Mouse (Mus musculus): ENCODE measurements around the gene Mbd6. TPM values are rescaled to one million over a fixed set of nuclear protein-coding genes. Genes with fewer than 3 reads are reported as not detected.

The Mbd6 gene
- 100 to 1,000 TPM in 25 of 26 experiments, 10 to 100 TPM in 1; 84.5 to 264 (median 195) TPM for total RNA-seq (2018; cell fraction: chromatin; rRNA removed)
- total RNA-seq (2018; cell fraction: cytosol; rRNA removed), result 10 to 100 TPM; 24.6 to 53.2 (median 34.6) TPM
- total RNA-seq (2018; cell fraction: nucleus; rRNA removed), result 100 to 1,000 TPM in 24 of 26 experiments, 10 to 100 TPM in 2; 88.1 to 233 (median 149) TPM
- 13.5 to 25.4 TPM (median 19.5 TPM) in 3 replicates for polyA plus RNA-seq (2018)

DNA sequence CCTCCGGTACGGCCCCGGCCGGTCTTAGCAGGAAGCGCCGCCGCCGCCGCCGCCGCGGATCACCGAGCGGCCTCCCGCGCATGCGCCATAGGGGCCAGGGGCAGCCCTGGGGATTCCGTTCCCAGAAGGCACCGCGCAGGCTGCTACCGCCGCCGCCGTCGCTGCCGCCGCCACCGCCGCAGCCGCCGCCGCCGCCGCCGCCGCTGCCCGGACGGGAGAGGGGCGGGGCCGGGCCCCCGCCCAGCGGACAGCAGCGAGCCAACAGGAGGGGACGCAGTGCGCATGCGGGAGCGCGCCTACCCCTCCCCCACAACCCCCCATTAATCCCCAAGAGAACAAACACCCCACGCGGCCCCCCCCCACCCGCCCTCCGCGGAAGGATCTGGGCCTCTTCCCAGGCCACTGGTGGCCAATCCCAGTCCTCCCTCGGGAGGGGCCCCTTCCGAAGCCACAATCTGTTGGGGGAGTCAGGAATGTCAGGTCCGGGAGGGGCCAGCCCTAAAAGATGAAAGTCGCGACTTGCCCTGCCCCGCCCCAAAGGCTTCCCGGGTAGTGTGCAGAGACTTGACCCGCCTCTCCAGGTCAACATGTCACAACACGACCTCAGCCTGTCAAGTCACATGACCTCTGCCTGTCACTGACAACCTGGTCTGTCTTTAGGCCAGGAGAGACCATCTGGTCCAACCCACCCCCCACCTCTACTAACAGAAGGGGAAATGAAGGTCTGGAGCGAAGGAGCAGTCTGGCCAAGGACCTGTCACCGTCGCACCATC lies at the start of gene Mbd6:
Mbd6 (minus strand) TSS at position 219 of the 773 bp plus-strand sequence.
- H3K79me2 ChIP-seq (ENCODE audit: inconsistent target), result peaks cover 76% of the 10 kb centered on the region
- 2% methylated on average over 42 of the region's 65 CpGs for WGBS (ENCODE audit: missing documents)
- H3K4me3 ChIP-seq (ENCODE audit: inconsistent target), result peak within 1 kb of the TSS; percentile 82
- H3K36me3 ChIP-seq (ENCODE audit: inconsistent target), result peaks cover 28% of the 10 kb centered on the region; the same call in 1 of the 2 replicates
- H3K27ac ChIP-seq, result peak within 1 kb of the TSS; percentile 99

DNA sequence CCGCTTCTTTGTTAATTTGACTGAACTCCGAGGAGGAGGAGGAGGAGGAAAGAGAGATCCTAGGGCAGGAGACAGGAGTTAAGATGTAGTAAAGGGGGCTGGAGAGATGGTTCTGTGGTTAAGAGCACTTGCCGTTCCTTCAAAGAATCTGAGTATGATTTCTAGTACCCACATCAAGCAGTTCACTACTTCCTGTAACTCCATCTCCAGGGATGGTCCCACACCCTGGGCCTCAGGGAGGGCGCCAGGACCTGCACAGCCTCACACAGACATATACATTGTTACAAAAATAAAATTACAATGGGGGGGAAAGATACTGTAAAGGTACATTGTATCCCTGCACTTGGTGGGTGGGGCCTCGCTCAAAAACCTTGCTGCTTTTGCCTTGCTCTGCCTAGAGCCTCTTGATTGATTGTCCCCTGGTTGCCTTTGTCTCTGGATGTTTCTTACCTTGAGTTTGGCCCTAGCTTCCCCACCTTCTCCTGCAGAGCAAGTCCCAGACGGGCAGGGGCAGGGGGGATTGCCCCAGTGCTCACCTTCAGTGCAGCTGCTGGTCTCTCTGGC lies 48.8 kb upstream of the Mbd6 start:
- Histone ChIP-seq H3K36me3 (ENCODE audit: inconsistent target) (no peaks in the 10 kb centered on the region), H3K79me2 (ENCODE audit: inconsistent target) (no peaks in the 10 kb centered on the region), H3K27ac (no peak overlapping the region), H3K4me3 (ENCODE audit: inconsistent target) (no peak overlapping the region)
- 71% methylated on average over 6 of the region's 6 CpGs for WGBS (ENCODE audit: missing documents)

DNA sequence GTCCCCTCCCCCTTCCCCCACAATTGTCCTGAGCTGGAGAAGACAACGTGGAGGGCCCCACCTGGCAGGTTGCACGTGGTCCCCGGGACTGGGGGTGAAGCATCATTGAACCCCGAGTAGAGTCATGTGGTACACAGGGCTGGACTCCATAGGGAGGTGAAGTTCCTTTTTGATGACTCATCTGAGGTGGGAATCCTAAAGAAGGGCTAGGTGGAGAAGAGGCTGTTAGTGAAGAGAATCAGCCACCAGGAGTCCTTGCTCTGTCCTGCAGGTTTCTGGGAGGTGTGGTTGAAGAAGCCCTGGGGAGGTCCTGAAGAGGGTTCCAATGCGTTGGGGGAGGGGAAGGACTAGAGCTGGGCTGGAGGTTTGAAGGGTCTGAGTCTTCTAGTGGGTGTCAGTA lies 48.1 kb upstream of the Mbd6 start:
- WGBS (ENCODE audit: missing documents), result 53% methylated on average over 5 of the region's 5 CpGs
- Histone ChIP-seq H3K27ac (no peak overlapping the region), H3K36me3 (ENCODE audit: inconsistent target) (no peaks in the 10 kb centered on the region), H3K4me3 (ENCODE audit: inconsistent target) (no peak overlapping the region), H3K79me2 (ENCODE audit: inconsistent target) (no peaks in the 10 kb centered on the region)

DNA sequence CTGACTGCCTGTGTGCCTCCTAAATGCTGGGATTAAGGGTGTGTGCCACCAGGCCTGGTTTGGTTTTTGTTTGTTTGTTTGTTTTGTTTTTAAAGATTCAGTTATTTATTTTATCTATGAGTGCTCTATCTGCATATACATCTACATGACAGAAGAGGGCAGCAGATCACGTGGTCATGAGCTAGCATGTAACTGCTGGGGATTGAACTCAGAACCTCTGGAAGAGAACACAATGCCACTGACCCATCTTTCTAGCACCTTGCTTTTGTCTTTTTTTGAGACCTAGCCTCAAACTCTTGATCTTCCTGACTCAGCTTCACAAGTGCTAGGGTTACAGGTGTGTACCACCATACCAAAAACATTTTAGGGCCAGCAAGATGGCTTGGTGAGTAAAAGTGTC lies 46.5 kb upstream of the Mbd6 start:
- Histone ChIP-seq H3K27ac (no peak overlapping the region), H3K36me3 (ENCODE audit: inconsistent target) (peaks cover 3% of the 10 kb centered on the region; the same call in 1 of the 2 replicates), H3K79me2 (ENCODE audit: inconsistent target) (no peaks in the 10 kb centered on the region), H3K4me3 (ENCODE audit: inconsistent target) (no peak overlapping the region)
- 50% methylated on average over 1 of the region's 1 CpGs for WGBS (ENCODE audit: missing documents)

DNA sequence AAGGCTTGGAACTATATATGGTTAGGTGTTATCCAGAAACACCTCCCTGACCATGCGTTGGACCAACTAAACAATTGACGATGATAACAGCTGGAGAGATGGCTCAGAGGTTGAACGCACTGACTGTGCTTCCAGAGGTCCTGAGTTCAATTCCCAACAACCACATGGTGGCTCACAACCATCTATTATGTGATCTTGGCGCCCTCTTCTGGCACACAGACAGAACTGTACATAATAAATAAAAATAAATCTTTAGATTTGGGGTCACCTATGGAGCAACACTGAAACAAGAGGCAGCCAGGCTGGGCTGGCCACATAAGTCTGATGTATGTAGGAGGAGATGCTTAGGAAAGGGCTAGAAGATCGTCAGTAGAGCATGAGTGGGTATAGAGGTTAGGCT lies 44.3 kb upstream of the Mbd6 start:
- WGBS (ENCODE audit: missing documents), result 68% methylated on average over 4 of the region's 5 CpGs

DNA sequence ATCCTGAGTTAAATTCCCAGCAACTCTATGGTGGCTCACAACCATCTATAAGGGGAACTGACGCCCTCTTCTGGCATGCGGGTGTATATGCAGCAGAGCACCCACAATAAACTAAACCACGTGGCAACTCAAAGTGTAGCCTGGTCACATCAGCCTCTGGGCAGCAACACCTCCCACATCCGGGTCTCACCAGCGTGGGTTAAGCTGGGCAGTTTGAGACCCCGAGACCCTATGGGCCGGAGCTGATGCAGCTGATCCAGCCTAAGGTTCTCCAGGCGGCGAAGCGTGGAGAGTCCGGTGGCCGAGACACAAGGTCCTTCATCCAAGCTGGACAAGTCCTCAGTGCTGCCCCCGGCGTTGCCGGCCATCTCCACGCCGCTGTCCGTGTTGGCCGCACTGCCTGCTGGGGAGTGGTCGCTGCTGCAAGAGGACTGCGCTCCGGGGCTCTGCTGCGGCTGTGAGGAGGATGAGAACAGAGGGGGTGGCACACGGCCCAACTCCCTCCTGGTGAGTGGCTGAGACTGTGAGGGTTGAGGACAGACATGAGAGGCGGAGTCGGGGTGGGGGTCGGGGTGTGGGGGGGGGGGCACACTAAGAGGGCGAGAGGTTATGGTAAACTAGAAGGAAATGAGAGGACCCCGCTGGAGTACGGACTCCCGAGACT lies 43.5 kb upstream of the Mbd6 start:
- Histone ChIP-seq H3K27ac (no peak overlapping the region), H3K79me2 (ENCODE audit: inconsistent target) (no peaks in the 10 kb centered on the region), H3K36me3 (ENCODE audit: inconsistent target) (peaks cover 32% of the 10 kb centered on the region; the same call in 1 of the 2 replicates), H3K4me3 (ENCODE audit: inconsistent target) (no peak overlapping the region)
- WGBS (ENCODE audit: missing documents), result 46% methylated on average over 30 of the region's 31 CpGs

More for the DNA sequence above, 44.3 kb upstream of the Mbd6 start:
- Histone ChIP-seq H3K27ac (no peak overlapping the region), H3K36me3 (ENCODE audit: inconsistent target) (peaks cover 24% of the 10 kb centered on the region; the same call in 1 of the 2 replicates), H3K4me3 (ENCODE audit: inconsistent target) (no peak overlapping the region), H3K79me2 (ENCODE audit: inconsistent target) (no peaks in the 10 kb centered on the region)

DNA sequence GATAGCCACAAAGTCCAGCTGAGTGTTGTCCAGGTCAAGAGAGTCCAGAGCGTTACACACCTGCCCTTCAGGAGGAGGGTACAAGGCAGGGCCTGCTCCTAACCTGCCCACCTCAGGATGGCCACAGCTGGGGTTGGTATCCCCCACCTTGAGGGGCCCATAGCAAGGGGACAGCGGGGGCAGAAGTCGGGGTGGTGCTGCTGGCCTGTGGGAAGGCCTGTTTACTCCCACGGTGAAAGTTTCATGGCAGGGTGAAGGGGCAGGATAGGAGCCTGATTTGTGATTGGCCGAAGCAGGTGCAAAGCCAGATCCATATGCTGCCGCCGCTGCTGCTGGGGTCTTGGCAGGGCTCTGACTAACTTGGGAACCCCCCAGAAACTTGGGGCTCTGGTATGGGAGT lies 41.4 kb upstream of the Mbd6 start:
- no peaks in the 10 kb centered on the region; the same call in 1 of the 2 replicates for H3K79me2 ChIP-seq (ENCODE audit: inconsistent target)
- 94% methylated on average over 7 of the region's 7 CpGs for WGBS (ENCODE audit: missing documents)
- no peak overlapping the region for H3K4me3 ChIP-seq (ENCODE audit: inconsistent target)
- no peak overlapping the region for H3K27ac ChIP-seq
- H3K36me3 ChIP-seq (ENCODE audit: inconsistent target), result peaks cover 45% of the 10 kb centered on the region; the same call in 1 of the 2 replicates

DNA sequence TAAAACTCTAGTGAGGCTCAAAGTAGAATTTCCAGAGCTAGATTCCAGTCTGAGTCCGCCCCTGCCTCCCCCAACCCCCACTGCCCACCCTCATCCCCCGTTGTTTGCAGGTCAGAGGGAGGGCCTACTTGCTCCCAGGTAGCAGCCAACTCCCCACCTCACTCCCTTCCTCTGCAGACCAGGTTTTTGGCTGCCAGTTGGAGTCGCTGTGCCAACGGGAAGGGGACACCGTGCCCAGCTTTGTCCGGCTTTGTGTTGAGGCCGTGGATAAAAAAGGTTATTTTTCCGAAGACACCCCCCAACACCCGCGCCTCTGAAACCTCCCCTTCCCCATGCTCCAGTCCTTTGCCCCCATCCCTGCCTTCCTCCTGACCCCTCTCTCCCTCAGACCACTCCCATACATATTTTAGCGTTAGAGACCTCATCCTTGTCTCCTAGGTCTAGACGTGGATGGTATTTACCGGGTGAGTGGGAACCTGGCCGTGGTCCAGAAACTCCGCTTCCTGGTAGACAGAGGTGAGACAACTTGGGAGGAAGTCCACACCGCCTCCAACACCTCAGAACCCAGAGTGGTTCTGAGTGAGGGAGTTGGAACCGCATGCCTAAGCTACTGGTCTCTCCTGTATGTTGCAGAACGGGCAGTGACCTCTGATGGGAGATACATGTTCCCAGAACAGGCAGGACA lies 38.8 kb upstream of the Mbd6 start:
- 88% methylated on average over 16 of the region's 18 CpGs for WGBS (ENCODE audit: missing documents)
- H3K4me3 ChIP-seq (ENCODE audit: inconsistent target), result no peak overlapping the region
- no peak overlapping the region for H3K27ac ChIP-seq
- H3K36me3 ChIP-seq (ENCODE audit: inconsistent target), result peaks cover 45% of the 10 kb centered on the region; the same call in 1 of the 2 replicates
- peaks cover 13% of the 10 kb centered on the region for H3K79me2 ChIP-seq (ENCODE audit: inconsistent target)

DNA sequence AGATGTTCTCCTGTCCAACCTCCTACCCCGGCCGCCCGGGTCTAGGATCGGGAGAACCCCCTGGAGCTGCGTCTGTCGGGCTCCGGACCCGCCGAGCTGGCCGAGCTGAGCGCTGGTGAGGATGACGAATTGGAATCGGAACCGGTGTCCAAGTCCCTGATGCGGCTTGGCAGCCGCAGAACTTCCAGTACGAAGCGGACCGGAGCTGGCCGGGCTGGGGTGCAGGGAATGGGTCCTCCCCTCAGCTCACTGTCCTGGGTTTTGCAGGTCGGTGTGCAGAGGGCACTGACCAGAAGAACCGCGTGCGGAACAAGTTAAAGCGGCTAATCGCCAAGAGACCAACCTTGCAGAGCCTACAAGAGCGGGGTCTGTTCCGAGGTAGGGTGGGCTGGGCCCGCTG lies 38.0 kb upstream of the Mbd6 start:
- Histone ChIP-seq H3K4me3 (ENCODE audit: inconsistent target) (no peak overlapping the region), H3K27ac (no peak overlapping the region), H3K36me3 (ENCODE audit: inconsistent target) (peaks cover 45% of the 10 kb centered on the region; the same call in 1 of the 2 replicates), H3K79me2 (ENCODE audit: inconsistent target) (peaks cover 13% of the 10 kb centered on the region)
- 90% methylated on average over 14 of the region's 29 CpGs for whole genome bisulfite sequencing (ENCODE audit: missing documents)

DNA sequence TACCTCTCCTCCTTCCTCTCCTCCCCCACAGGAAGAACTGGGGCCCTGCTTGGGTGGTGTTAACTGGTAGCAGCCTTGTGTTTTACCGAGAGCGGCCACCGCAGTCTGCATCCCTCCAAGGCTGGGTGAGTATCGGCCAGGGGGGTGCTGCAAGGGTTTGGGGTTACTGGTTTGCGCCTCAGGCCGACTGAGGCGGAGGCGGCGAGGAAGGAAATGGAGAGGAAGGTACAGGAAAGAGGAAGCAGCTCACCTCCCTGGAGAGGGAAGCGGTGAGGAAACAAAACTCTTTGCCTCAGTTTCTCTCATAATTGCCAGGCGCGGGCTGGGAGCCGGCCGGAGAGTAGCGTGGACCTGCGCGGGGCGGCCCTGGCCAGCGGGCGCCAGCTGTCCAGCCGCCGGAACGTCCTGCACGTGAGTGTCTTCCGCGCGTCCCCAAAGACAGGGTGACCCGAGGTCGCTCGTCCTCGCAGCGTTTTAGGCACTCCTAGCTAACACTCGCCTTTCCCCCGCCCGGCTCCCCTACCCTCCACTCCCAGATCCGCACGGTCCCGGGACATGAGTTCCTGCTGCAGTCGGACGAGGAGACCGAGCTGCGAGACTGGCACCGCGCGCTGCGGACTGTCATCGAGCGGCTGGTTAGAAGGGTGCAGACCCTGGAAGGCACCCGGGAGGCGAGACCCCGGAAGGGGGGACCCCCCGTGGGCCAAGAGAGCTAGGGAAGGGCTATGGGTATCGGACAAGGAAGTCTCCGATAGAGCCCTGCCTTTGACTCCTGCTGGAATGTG lies 37.4 kb upstream of the Mbd6 start:
- Histone ChIP-seq H3K36me3 (ENCODE audit: inconsistent target) (peaks cover 45% of the 10 kb centered on the region; the same call in 1 of the 2 replicates), H3K27ac (no peak overlapping the region), H3K4me3 (ENCODE audit: inconsistent target) (no peak overlapping the region), H3K79me2 (ENCODE audit: inconsistent target) (peaks cover 13% of the 10 kb centered on the region)
- WGBS (ENCODE audit: missing documents), result 56% methylated on average over 48 of the region's 54 CpGs

DNA sequence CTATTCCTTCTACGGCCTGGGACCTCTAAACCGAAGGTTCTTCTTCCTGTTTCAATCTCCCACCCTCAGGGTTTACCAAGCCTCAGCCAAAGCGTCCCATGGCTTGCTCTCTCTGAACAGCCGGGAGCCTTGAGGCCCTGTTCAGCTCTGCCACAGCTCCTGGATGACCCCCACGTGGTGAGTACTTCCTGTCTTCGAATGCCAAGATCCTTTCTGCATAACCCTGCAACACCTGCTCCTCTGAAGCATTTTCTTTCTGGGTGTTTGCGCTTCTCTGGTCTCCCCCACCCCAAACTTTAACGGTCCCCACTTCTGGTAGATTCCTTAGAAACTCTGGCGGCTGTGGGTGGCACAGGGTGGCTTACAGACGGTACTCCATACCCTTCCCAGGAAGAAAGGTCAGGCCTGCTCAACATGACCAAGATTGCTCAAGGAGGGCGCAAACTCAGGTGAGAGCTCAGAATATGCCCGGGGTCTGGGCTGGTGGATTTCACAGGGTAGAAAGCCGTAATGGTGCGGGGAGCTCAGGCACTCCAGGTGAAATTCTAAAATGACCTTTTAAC lies 36.7 kb upstream of the Mbd6 start:
- Histone ChIP-seq H3K27ac (no peak overlapping the region), H3K4me3 (ENCODE audit: inconsistent target) (no peak overlapping the region), H3K79me2 (ENCODE audit: inconsistent target) (peaks cover 13% of the 10 kb centered on the region), H3K36me3 (ENCODE audit: inconsistent target) (peaks cover 45% of the 10 kb centered on the region; the same call in 1 of the 2 replicates)
- WGBS (ENCODE audit: missing documents), result 28% methylated on average over 14 of the region's 14 CpGs

DNA sequence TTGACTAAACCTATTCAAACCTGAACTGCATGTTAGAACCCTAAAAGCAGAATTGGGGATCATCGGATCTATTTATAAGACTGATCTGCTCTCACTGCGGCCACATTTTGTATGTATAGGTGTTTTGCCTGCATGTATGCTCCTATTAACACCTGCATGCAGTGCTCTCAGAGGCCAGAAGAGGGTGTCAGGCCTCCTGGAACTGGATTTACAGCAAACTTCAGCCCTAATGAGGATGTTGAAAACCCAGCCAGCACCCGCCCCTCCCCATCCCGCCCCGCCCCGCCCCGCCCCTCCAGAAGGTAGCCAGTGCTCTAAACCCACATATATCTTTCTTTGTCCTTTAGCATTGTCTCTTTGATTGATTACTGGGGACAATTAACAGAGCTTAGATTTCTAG lies 35.7 kb upstream of the Mbd6 start:
- Histone ChIP-seq H3K27ac (peak overlapping the region; percentile 95), H3K4me3 (ENCODE audit: inconsistent target) (peak overlapping the region; percentile 79), H3K79me2 (ENCODE audit: inconsistent target) (peaks cover 13% of the 10 kb centered on the region), H3K36me3 (ENCODE audit: inconsistent target) (peaks cover 34% of the 10 kb centered on the region; the same call in 1 of the 2 replicates)
- WGBS (ENCODE audit: missing documents), result 0% methylated on average over 7 of the region's 7 CpGs

DNA sequence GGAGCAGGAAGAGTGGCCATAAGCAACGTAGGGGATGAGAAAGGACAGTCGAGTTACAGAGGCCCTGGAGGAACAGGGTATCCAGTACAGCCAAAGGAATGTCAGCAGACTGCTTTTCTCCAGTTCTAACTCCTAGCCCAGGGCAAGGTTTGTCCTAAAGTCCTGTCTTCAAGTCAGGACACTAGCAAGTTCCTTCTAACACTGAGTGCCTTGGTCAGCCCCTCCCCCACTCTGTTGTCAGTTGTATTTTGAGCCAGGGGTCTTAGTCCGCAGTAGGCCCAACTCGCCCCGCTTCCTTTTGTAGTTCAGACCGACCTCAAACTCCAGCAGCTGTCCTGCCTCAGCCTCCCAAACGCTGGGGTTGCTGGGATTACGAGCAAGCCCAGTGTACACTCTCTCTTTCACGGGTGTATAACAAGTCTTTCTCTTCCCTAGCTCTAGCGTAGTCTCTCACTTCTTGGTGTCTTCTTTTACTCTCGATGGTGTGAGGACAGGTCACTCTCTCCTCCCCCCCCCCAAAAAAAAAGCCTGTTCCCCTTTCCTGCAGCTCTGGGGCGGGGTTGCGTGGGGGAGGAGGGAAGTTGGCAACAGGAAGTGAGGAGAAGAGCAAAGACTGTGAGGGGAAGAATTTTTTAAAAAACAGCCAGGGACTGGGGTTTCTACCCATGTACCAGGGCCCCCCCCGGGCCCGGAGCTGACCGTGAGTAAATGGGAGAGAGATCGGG lies 34.5 kb upstream of the Mbd6 start:
- peak overlapping the region; percentile 95 for H3K27ac ChIP-seq
- peak overlapping the region; percentile 79 for H3K4me3 ChIP-seq (ENCODE audit: inconsistent target)
- WGBS (ENCODE audit: missing documents), result 9% methylated on average over 17 of the region's 17 CpGs
- peaks cover 22% of the 10 kb centered on the region; the same call in 1 of the 2 replicates for H3K36me3 ChIP-seq (ENCODE audit: inconsistent target)
- peaks cover 13% of the 10 kb centered on the region for H3K79me2 ChIP-seq (ENCODE audit: inconsistent target)
